Mouse (Mus musculus): ENCODE measurements around the gene Gtpbp4.

The Gtpbp4 gene

GRCm38 (mm10) chr13:8995990-8996786 lies at the start of gene Gtpbp4:
Gene Gtpbp4 (minus strand): TSS chr13:8996083.
- in situ Hi-C loops (cut with MboI; ENCODE audit: unreplicated experiment in 2 of 2): loop anchor here (5.0 to 25.0 kb wide), 3 partner anchors 96 to 841 kb away; partner anchors contain the start of genes Larp4b (in 2 of the 2) and Wdr37 (in 1 of the 2)

GRCm38 (mm10) chr13:9044731-9045130 lies 48.8 kb upstream of the Gtpbp4 start:
- in situ Hi-C loops (cut with MboI; ENCODE audit: unreplicated experiment in 2 of 2): no loop called here

- in situ Hi-C loops (cut with MboI; ENCODE audit: unreplicated experiment in 2 of 2): no loop called here
These were observed 47.6 kb upstream of the Gtpbp4 start for GRCm38 (mm10) chr13:9043289-9044049.

GRCm38 (mm10) chr13:9040626-9041025 lies 44.7 kb upstream of the Gtpbp4 start:
- in situ Hi-C loops (cut with MboI; ENCODE audit: unreplicated experiment in 2 of 2): no loop called here

- in situ Hi-C loops (cut with MboI; ENCODE audit: unreplicated experiment in 2 of 2): no loop called here
These were observed 36.2 kb upstream of the Gtpbp4 start for GRCm38 (mm10) chr13:9031996-9032661.

GRCm38 (mm10) chr13:9030364-9030763 lies 34.5 kb upstream of the Gtpbp4 start:
- in situ Hi-C loops (cut with MboI; ENCODE audit: unreplicated experiment in 2 of 2): no loop called here

GRCm38 (mm10) chr13:9027251-9027650 lies 31.4 kb upstream of the Gtpbp4 start:
- in situ Hi-C loops (cut with MboI; ENCODE audit: unreplicated experiment in 2 of 2): no loop called here

GRCm38 (mm10) chr13:9022623-9023022 lies 26.7 kb upstream of the Gtpbp4 start:
- in situ Hi-C loops (cut with MboI; ENCODE audit: unreplicated experiment in 2 of 2): no loop called here

- in situ Hi-C loops (cut with MboI; ENCODE audit: unreplicated experiment in 2 of 2): no loop called here
These were observed 25.7 kb upstream of the Gtpbp4 start for GRCm38 (mm10) chr13:9021556-9021955.

- in situ Hi-C loops (cut with MboI; ENCODE audit: unreplicated experiment in 2 of 2): no loop called here
These were observed 23.8 kb upstream of the Gtpbp4 start for GRCm38 (mm10) chr13:9019713-9020112.

- in situ Hi-C loops (cut with MboI; ENCODE audit: unreplicated experiment in 2 of 2): no loop called here
These were observed 23.2 kb upstream of the Gtpbp4 start for GRCm38 (mm10) chr13:9018974-9019587.

- in situ Hi-C loops (cut with MboI; ENCODE audit: unreplicated experiment in 2 of 2): no loop called here
These were observed 21.3 kb upstream of the Gtpbp4 start for GRCm38 (mm10) chr13:9017190-9017589.

- in situ Hi-C loops (cut with MboI; ENCODE audit: unreplicated experiment in 2 of 2): no loop called here
These were observed 18.5 kb upstream of the Gtpbp4 start for GRCm38 (mm10) chr13:9014431-9014830.

- in situ Hi-C loops (cut with MboI; ENCODE audit: unreplicated experiment in 2 of 2): no loop called here
These were observed 17.6 kb upstream of the Gtpbp4 start for GRCm38 (mm10) chr13:9013483-9013882.

- in situ Hi-C loops (cut with MboI; ENCODE audit: unreplicated experiment in 2 of 2): no loop called here
These were observed 15.9 kb upstream of the Gtpbp4 start for GRCm38 (mm10) chr13:9011596-9012350.

- in situ Hi-C loops (cut with MboI; ENCODE audit: unreplicated experiment in 2 of 2): no loop called here
These were observed 7.4 kb upstream of the Gtpbp4 start for GRCm38 (mm10) chr13:9003306-9003705.

- in situ Hi-C loops (cut with MboI; ENCODE audit: unreplicated experiment in 2 of 2): loop anchor here (5.0 to 25.0 kb wide), 3 partner anchors 93 to 838 kb away; partner anchors contain the start of genes Larp4b (in 2 of the 2) and Wdr37 (in 1 of the 2)
These were observed 3.6 kb upstream of the Gtpbp4 start for GRCm38 (mm10) chr13:8999464-8999863.

- in situ Hi-C loops (cut with MboI; ENCODE audit: unreplicated experiment in 2 of 2): loop anchor here (5.0 to 25.0 kb wide), 3 partner anchors 95 to 840 kb away; partner anchors contain the start of genes Larp4b (in 2 of the 2) and Wdr37 (in 1 of the 2)
These were observed 1.3 kb upstream of the Gtpbp4 start for GRCm38 (mm10) chr13:8997221-8997620.

GRCm38 (mm10) chr13:8995159-8995989 lies 509 bp downstream of the Gtpbp4 start:
- in situ Hi-C loops (cut with MboI; ENCODE audit: unreplicated experiment in 2 of 2): loop anchor here (5.0 to 25.0 kb wide), 3 partner anchors 97 to 842 kb away; partner anchors contain the start of genes Larp4b (in 2 of the 2) and Wdr37 (in 1 of the 2)

Data from v-Abl transformed pro-B cells (cell line).